Mouse (Mus musculus): ENCODE data around the gene Frem2.

Frem2 gene

GRCm38 (mm10) chr3:53656878-53657561 lies at the start of gene Frem2:
Gene Frem2, minus strand, starts transcription at chr3:53657355.
- peak; percentile 75 for DNase-seq (ENCODE audit: low spot score)

GRCm38 (mm10) chr3:53705992-53706495 lies 48.9 kb upstream of the Frem2 start:
- no peak for DNase-seq (ENCODE audit: low spot score)

GRCm38 (mm10) chr3:53703126-53703505 lies 46.0 kb upstream of the Frem2 start:
- DNase-seq (ENCODE audit: low spot score): no peak

- DNase-seq (ENCODE audit: low spot score): no peak
Observed at GRCm38 (mm10) chr3:53702421-53703125, 45.4 kb upstream of the Frem2 start.

GRCm38 (mm10) chr3:53701940-53702339 lies 44.8 kb upstream of the Frem2 start:
- DNase-seq (ENCODE audit: low spot score): no peak

- no peak for DNase-seq (ENCODE audit: low spot score)
Observed at GRCm38 (mm10) chr3:53687776-53688175, 30.6 kb upstream of the Frem2 start.

- DNase-seq (ENCODE audit: low spot score): no peak
Observed at GRCm38 (mm10) chr3:53682244-53682643, 25.1 kb upstream of the Frem2 start.

GRCm38 (mm10) chr3:53680816-53681215 lies 23.7 kb upstream of the Frem2 start:
- DNase-seq (ENCODE audit: low spot score): no peak

GRCm38 (mm10) chr3:53674225-53674624 lies 17.1 kb upstream of the Frem2 start:
- no peak for DNase-seq (ENCODE audit: low spot score)

GRCm38 (mm10) chr3:53669736-53670135 lies 12.6 kb upstream of the Frem2 start:
- DNase-seq (ENCODE audit: low spot score): no peak

- peak; percentile 36 for DNase-seq (ENCODE audit: low spot score)
Observed at GRCm38 (mm10) chr3:53657744-53658534, 784 bp upstream of the Frem2 start.

GRCm38 (mm10) chr3:53656328-53656877 lies 752 bp downstream of the Frem2 start:
- peak; percentile 15 for DNase-seq (ENCODE audit: low spot score)

- DNase-seq (ENCODE audit: low spot score): no peak
Observed at GRCm38 (mm10) chr3:53655343-53655742, 1.8 kb downstream of the Frem2 start.

- DNase-seq (ENCODE audit: low spot score): no peak
Observed at GRCm38 (mm10) chr3:53650003-53650748, 7.0 kb downstream of the Frem2 start.

GRCm38 (mm10) chr3:53649425-53649824 lies 7.7 kb downstream of the Frem2 start:
- no peak for DNase-seq (ENCODE audit: low spot score)

GRCm38 (mm10) chr3:53648902-53649301 lies 8.3 kb downstream of the Frem2 start:
- no peak for DNase-seq (ENCODE audit: low spot score)

GRCm38 (mm10) chr3:53635948-53636347 lies 21.2 kb downstream of the Frem2 start:
- DNase-seq (ENCODE audit: low spot score): no peak

GRCm38 (mm10) chr3:53631126-53631525 lies 26.0 kb downstream of the Frem2 start:
- DNase-seq (ENCODE audit: low spot score): peak; percentile 1

- DNase-seq (ENCODE audit: low spot score): no peak
Observed at GRCm38 (mm10) chr3:53630630-53631029, 26.5 kb downstream of the Frem2 start.

- DNase-seq (ENCODE audit: low spot score): no peak
Observed at GRCm38 (mm10) chr3:53629966-53630365, 27.2 kb downstream of the Frem2 start.

- DNase-seq (ENCODE audit: low spot score): no peak
Observed at GRCm38 (mm10) chr3:53623222-53623621, 33.9 kb downstream of the Frem2 start.

GRCm38 (mm10) chr3:53620978-53621377 lies 36.2 kb downstream of the Frem2 start:
- DNase-seq (ENCODE audit: low spot score): no peak

Measured in lung, postnatal 25 days (tissue).